8 mouse cellular contexts compared by ENCODE assay signal in genomic region chr14:19905615-19906014, GRCm38 (mm10).
DNase-seq lines count a peak whose midpoint lies in the region; ATAC-seq lines count a peak whose summit lies in the region.

No protein-coding gene starts in this region.

- no peak overlapping the region for H3K4me3 ChIP-seq in limb, embryonic 13.5 days

- peak; percentile 78; the same call in 1 of the 2 replicates for ATAC-seq in limb, embryonic 13.5 days (ENCODE audit: low FRiP score, low read depth)

- no peak overlapping the region for H3K9ac ChIP-seq in limb, embryonic 13.5 days

- DNase-seq in gastrocnemius, adult 18-20 months (ENCODE audit: low spot score) = peak; percentile 18
- no peak for DNase-seq in gastrocnemius, adult 8-10 months (ENCODE audit: low spot score in 2 of 2)
- DNase-seq in cerebellum, postnatal 10 days = peak; percentile 91 to 94
- peak; percentile 68 to 83 for DNase-seq in heart, adult 18-20 months
- peak; percentile 79 for DNase-seq in kidney, postnatal 10 days
- DNase-seq in right cerebral cortex, postnatal 14 days = peak; percentile 63
- DNase-seq in thymus, postnatal 36 days = no peak

- peak overlapping the region; percentile 55 for H3K27ac ChIP-seq in limb, embryonic 13.5 days

- H3K27me3 ChIP-seq in limb, embryonic 13.5 days = no peaks in the 10 kb centered on the region

- H3K4me2 ChIP-seq in limb, embryonic 13.5 days (replicated peaks) = no peak overlapping the region

- peaks cover 27% of the 10 kb centered on the region for H3K4me1 ChIP-seq in limb, embryonic 13.5 days

- no peaks in the 10 kb centered on the region for H3K36me3 ChIP-seq in limb, embryonic 13.5 days

- H3K9me3 ChIP-seq in limb, embryonic 13.5 days = no peaks in the 10 kb centered on the region

- 44% methylated on average over 5 of the region's 5 CpGs for WGBS in limb, embryonic 13.5 days

Comparison
In these comparisons a context has a peak if more than half of its experiments do, and no peak if none do; other contexts are left out.
1. DNase-seq: peak in gastrocnemius, adult 18-20 months (single experiment), cerebellum, postnatal 10 days (2 of 2), heart, adult 18-20 months (2 of 2), kidney, postnatal 10 days (single experiment) and right cerebral cortex, postnatal 14 days (single experiment); none in gastrocnemius, adult 8-10 months (0 of 2) and thymus, postnatal 36 days (0 of 2).